Mouse (Mus musculus) neural tube, embryonic 14.5 days (tissue): ENCODE data around the gene Mall. TPM values are rescaled to one million over a fixed set of nuclear protein-coding genes. Genes with fewer than 3 reads are reported as not detected.

Source experiments
- ATAC-seq: fragments of 200-750 bp; cut with Nextera tagmentation; 2 replicates; pipeline ENCODE4 v1.8.0; 2017; ENCODE audit warnings: low read depth, mild to moderate bottlenecking, moderate TSS enrichment, moderate library complexity
- H3K27ac ChIP-seq: fragments of 300-500 bp; sonication (generic); 2 replicates; pipeline ENCODE4 v1.5.1; 2014; ENCODE audit warnings: low read depth, mild to moderate bottlenecking, control low read depth, low read length, moderate library complexity, mixed read lengths
- H3K27me3 ChIP-seq: fragments of 300-500 bp; sonication (generic); 2 replicates; pipeline ENCODE4 v1.6.1; 2014; ENCODE audit warnings: low read length; ENCODE audit not compliant: control insufficient read depth, insufficient read depth
- H3K36me3 ChIP-seq: fragments of 300-500 bp; sonication (generic); 2 replicates; pipeline ENCODE4 v1.6.1; 2014; ENCODE audit warnings: low read length, mixed read lengths; ENCODE audit not compliant: control insufficient read depth, insufficient read depth
- H3K4me1 ChIP-seq: fragments of 300-500 bp; sonication (generic); 2 replicates; pipeline ENCODE4 v1.6.1; 2014; ENCODE audit warnings: low read length; ENCODE audit not compliant: control insufficient read depth, insufficient read depth
- H3K4me2 ChIP-seq: fragments of 300-500 bp; sonication (generic); 2 replicates; pipeline ENCODE4 v1.6.1; 2014; ENCODE audit warnings: mild to moderate bottlenecking, low read depth, low read length, control low read depth
- H3K4me3 ChIP-seq: fragments of 300-500 bp; sonication (generic); 2 replicates; pipeline ENCODE4 v1.5.1; 2014; ENCODE audit warnings: low read depth, low read length, control low read depth, mixed read lengths
- H3K9ac ChIP-seq: fragments of 300-500 bp; sonication (generic); replicated peaks from 2 replicates; pipeline ENCODE4 v1.6.1; 2014; ENCODE audit warnings: low read depth, mild to moderate bottlenecking, control low read depth, low read length, mixed read lengths
- H3K9me3 ChIP-seq: fragments of 300-500 bp; sonication (generic); 2 replicates; pipeline ENCODE4 v1.6.1; 2016; ENCODE audit warnings: low read length; ENCODE audit not compliant: control insufficient read depth
- WGBS: fragments of 180-500 bp; shearing (Covaris S2); extraction: QIAGEN DNeasy Blood & Tissue Kit; methylation state at CpG from one replicate; pipeline ENCODE4 v1.1.7; 2014; 5-methylcytosine and 5-hydroxymethylcytosine counted together
- polyA plus RNA-seq: library from polyadenylated mRNA; unstranded; fragments of >200 nt; fragmentation: Nextera tagmentation; extraction: Ambion mirVana; gene quantifications from 2 replicates; pipeline ENCODE4 v1.2.1, GENCODE M21; 2014

Mall gene
- polyA plus RNA-seq, 1 experiment from 2014 or later: 0.59 TPM

- Histone ChIP-seq H3K27me3 (no peaks in the 10 kb centered on the region), H3K9me3 (no peaks in the 10 kb centered on the region), H3K27ac (no peak overlapping the region), H3K4me3 (no peak overlapping the region), H3K4me1 (no peaks in the 10 kb centered on the region), H3K9ac (no peak overlapping the region), H3K36me3 (no peaks in the 10 kb centered on the region), H3K4me2 (no peak overlapping the region)
- WGBS: 41% methylated on average over 3 of the region's 3 CpGs
- no peak for ATAC-seq
Measured at GRCm38 (mm10) chr2:127714726-127715125, 15.0 kb downstream of the Mall start.

DNA sequence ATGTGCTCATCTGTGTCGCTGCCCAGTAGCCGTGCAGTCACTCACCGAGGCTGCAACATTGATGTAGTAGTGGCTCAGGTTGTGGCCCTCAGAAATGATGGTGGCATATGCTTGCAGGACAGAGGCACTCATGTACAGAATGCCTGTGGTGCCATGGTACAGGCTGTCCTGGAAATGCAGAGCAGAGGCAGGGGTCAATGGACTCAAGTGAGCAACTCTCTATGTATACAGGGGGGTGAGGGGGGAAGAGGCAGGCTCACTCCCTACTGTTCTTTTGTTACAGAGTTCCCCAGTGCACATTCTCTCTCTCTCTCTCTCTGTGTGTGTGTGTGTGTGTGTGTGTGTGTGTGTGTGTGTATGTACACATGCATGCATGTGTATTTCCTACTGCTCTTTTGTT lies 20.9 kb downstream of the Mall start:
- no peak for ATAC-seq
- H3K4me2 ChIP-seq: no peak overlapping the region
- 74% methylated on average over 3 of the region's 3 CpGs for WGBS

GRCm38 (mm10) chr2:127708060-127708459 lies 21.7 kb downstream of the Mall start:
- Histone ChIP-seq H3K4me1 (no peaks in the 10 kb centered on the region), H3K36me3 (no peaks in the 10 kb centered on the region), H3K4me2 (no peak overlapping the region), H3K9ac (no peak overlapping the region), H3K4me3 (no peak overlapping the region), H3K27me3 (no peaks in the 10 kb centered on the region), H3K27ac (no peak overlapping the region), H3K9me3 (no peaks in the 10 kb centered on the region)
- WGBS: 29% methylated on average over 3 of the region's 3 CpGs
- ATAC-seq: no peak

More for the DNA sequence above, 20.9 kb downstream of the Mall start:
- H3K27ac ChIP-seq: no peak overlapping the region
- no peaks in the 10 kb centered on the region for H3K9me3 ChIP-seq
- no peak overlapping the region for H3K9ac ChIP-seq
- no peaks in the 10 kb centered on the region for H3K4me1 ChIP-seq
- no peak overlapping the region for H3K4me3 ChIP-seq
- no peaks in the 10 kb centered on the region for H3K27me3 ChIP-seq
- no peaks in the 10 kb centered on the region for H3K36me3 ChIP-seq

DNA sequence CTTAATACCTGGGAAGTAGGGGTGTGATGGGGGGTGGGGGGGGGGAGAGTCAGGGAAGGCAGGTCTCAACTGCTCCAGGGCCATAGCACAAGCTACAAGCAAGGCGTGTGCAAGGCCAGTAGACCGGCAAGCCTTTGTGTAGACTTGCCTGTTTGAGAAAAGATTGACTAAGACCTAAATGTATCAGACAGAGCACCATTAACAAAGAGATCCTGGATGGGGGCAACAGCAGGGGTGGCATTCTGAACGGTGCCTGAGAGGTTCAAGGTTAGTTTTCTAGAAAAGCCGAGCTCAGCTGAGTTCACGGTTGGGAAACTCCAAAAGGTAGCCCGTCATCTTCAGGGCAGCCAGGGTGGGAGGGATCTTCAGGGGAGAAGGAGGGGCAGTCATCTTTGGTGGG lies 24.5 kb downstream of the Mall start:
- ATAC-seq: no peak
- Histone ChIP-seq H3K36me3 (no peaks in the 10 kb centered on the region), H3K9ac (no peak overlapping the region), H3K4me2 (no peak overlapping the region), H3K4me1 (no peaks in the 10 kb centered on the region), H3K9me3 (no peaks in the 10 kb centered on the region), H3K4me3 (no peak overlapping the region), H3K27ac (no peak overlapping the region), H3K27me3 (no peaks in the 10 kb centered on the region)
- WGBS: 91% methylated on average over 6 of the region's 6 CpGs

- Histone ChIP-seq H3K4me1 (no peaks in the 10 kb centered on the region), H3K27ac (no peak overlapping the region), H3K9ac (no peak overlapping the region), H3K27me3 (no peaks in the 10 kb centered on the region), H3K4me3 (no peak overlapping the region), H3K36me3 (no peaks in the 10 kb centered on the region), H3K4me2 (no peak overlapping the region), H3K9me3 (no peaks in the 10 kb centered on the region)
- 89% methylated on average over 4 of the region's 4 CpGs for WGBS
- no peak for ATAC-seq
Measured at GRCm38 (mm10) chr2:127689239-127689638, 40.5 kb downstream of the Mall start.

DNA sequence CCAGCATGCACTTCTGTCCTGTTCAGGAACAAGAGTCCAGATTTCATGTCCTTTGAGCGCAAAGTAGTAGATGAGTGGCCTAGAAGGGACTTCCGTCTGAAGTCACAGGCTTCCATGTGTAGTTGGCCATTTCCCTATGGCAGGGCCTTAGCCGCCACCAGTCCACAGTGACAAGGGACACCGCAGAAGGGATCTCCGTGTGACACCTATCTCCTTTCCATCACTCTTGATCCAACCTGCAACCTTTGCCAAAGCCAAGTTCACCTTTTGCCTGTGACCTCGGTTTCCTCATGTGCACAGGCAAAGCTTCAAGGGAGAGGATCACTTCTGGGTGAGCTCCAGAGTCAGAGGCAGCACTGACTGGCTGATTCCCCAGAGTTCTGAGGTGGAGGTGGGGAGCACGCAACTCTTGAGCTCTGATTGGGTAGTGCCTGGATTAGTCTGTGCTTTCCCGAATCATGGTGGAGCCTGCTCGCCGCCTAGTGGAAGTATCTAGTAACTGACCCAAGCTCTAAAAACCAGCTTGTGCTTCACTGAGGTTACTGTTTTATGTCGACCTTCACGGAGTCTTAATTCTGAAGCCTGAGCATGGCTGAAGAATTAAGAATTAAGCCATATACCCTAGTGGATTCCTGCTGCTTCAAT lies 45.9 kb downstream of the Mall start:
- ATAC-seq: peak; percentile 93
- no peaks in the 10 kb centered on the region for H3K36me3 ChIP-seq
- H3K27me3 ChIP-seq: no peaks in the 10 kb centered on the region
- no peaks in the 10 kb centered on the region for H3K4me1 ChIP-seq
- whole genome bisulfite sequencing: 36% methylated on average over 12 of the region's 12 CpGs
- no peak overlapping the region for H3K27ac ChIP-seq
- no peak overlapping the region for H3K9ac ChIP-seq
- H3K4me2 ChIP-seq: no peak overlapping the region
- no peaks in the 10 kb centered on the region for H3K9me3 ChIP-seq
- H3K4me3 ChIP-seq: no peak overlapping the region

DNA sequence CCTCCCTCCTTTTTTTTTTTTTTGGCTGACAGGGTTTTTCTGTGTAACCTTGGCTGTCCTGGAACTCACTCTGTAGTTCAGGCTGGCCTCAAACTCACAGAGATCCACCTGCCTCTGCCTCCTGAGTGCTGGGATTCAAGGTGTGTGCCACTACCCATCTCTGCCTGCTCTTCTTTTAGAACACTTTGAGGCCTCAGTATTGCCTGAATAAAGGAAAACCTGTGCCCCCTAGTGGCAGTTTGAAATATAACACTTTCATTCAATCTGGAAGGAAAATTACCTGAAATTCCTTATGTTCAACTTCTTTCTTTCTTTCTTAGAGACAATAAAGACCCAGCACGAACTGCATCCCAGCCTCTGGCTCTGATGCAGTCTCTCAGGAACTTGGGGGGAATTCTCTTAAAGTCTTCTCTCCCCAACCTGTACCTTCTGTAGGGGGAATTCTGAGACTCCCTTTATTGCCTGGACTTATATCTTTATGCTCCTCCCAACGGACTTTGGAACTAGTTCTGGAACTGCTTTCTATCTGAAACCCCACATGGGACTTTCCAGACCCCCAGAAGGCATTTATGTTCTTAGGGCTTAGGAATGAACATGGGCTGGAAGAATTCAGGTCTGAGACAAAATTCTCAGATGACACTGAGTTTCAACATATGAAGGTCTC lies 61.8 kb downstream of the Mall start:
- H3K27ac ChIP-seq: no peak overlapping the region

DNA sequence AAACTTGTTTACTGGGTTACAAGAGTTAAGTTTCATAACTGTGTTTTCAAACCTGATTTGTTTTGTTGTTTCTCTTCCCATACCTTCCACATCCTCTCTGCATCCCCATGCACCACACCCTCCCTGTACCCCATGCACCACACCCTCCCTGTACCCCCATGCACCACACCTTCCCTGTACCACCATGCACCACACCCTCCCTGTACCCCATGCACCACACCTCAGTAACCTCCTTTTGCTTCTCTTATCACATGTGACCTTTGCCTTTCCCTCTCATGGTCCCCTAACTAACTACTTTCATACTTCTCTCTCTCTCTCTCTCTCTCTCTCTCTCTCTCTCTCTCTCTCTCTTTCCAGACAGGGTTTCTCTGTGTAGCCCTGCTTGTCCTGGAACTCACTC lies 62.7 kb downstream of the Mall start:
- ATAC-seq: no peak
- H3K4me2 ChIP-seq: no peak overlapping the region

More for the DNA sequence above, 61.8 kb downstream of the Mall start:
- Histone ChIP-seq H3K4me2 (no peak overlapping the region), H3K9me3 (no peaks in the 10 kb centered on the region), H3K9ac (no peak overlapping the region), H3K36me3 (no peaks in the 10 kb centered on the region), H3K27me3 (no peaks in the 10 kb centered on the region), H3K4me1 (no peaks in the 10 kb centered on the region), H3K4me3 (no peak overlapping the region)
- 16% methylated on average over 2 of the region's 2 CpGs for WGBS
- ATAC-seq: no peak

GRCm38 (mm10) chr2:127662708-127663107 lies 67.0 kb downstream of the Mall start:
- Histone ChIP-seq H3K27me3 (no peaks in the 10 kb centered on the region; the same call in 1 of the 2 replicates), H3K9me3 (no peaks in the 10 kb centered on the region), H3K4me1 (no peaks in the 10 kb centered on the region), H3K4me3 (no peak overlapping the region), H3K27ac (no peak overlapping the region), H3K9ac (no peak overlapping the region), H3K4me2 (no peak overlapping the region), H3K36me3 (no peaks in the 10 kb centered on the region)
- ATAC-seq: no peak
- WGBS: 39% methylated on average over 2 of the region's 2 CpGs

More for the DNA sequence above, 62.7 kb downstream of the Mall start:
- no peaks in the 10 kb centered on the region for H3K36me3 ChIP-seq
- H3K27ac ChIP-seq: no peak overlapping the region
- H3K9me3 ChIP-seq: no peaks in the 10 kb centered on the region
- no peaks in the 10 kb centered on the region for H3K4me1 ChIP-seq
- H3K27me3 ChIP-seq: no peaks in the 10 kb centered on the region
- no peak overlapping the region for H3K4me3 ChIP-seq
- H3K9ac ChIP-seq: no peak overlapping the region
